Mouse (Mus musculus) adrenal gland, adult (tissue): ENCODE results near the gene Ano1.

Experiments
- DNase-seq, 2 experiments: peaks; one replicate each; pipeline ENCODE4 v3.0.0; 2022 to 2023; ENCODE audit warnings: low spot score in 1 of 2; ENCODE audit not compliant: inconsistent age in 2 of 2

The Ano1 gene

DNA sequence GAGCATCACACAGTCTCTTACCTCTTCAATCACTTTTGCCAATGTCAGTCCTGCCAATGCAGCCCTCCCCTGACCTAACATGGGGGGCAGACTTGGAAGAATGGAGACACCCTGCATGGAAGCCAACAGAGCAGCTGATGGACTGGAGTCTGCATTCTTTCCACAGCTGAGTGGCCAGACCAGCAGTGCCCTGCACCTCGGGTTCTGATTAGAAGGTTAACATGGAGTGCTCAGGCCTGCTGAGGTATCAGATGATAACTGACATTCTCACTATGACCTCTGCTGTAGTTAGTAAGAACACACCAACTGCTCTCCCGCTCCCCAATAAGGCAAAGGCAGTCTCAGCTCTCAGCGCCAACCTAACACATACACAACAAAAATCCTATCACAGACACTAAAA lies 206.5 kb downstream of the Ano1 start:
- no peak for DNase-seq

DNA sequence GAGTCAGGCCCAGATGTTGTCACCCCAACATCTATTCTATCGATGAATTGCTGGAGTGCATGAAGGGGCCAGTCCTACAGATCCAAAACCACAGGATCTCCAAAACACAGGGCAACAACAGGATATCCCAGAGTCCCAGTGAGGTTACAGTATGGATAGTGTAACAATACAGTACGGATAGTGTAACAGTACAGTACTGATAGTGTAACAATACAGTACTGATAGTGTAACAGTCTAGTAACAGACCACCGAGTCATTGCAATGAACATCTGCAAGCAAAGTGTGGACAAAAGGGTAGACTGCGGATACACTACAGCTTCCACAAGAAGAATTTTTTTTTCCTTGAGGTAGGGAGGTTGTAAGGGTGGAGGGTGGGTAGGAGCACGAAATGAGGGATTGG lies 210.4 kb downstream of the Ano1 start:
- no peak for DNase-seq

DNA sequence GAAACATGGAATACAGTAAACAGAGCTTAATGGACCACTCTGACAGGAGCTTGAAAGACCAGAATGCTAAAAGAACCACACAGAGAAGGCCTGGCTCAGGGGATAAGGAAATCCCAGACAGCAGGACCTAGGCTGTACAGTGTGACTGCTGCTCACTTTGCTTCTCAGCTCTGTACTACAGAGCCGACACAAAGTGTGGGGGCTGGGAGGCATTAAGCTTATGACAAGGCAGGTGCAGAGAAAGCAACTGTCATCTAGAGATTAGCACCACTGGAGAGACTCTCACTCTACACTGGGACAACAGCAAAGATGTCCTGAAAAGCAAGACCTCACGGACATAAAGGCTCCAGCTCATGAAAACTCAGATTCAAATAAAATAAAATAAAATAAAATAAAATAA lies 212.6 kb downstream of the Ano1 start:
- no peak for DNase-seq
